In the genomic region with DNA sequence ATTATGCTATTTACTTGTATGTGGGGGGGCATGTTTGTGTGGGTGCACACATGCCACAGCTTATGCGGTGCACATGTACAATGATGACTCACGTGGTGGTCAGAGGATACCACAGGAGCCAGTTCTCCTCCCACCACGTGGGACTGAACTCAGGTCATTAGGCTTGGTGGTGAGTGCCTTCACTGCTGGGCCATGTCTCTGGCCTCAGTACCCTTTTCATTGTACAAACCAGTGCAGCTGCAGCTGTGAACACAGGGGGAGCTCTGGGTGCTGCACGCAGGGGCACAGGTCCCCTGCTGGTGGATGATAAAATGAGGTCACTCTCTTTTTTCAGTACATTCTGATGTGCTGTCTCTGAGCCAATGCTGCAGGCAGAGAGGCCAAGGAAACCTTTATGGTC, we compare ENCODE assay signal across 8 mouse cellular contexts. TPM values are rescaled to one million over a fixed set of nuclear protein-coding genes. Genes with fewer than 3 reads are reported as not detected.
A peak's percentile ranks its signal among the peaks of the same experiment; 100 is the strongest.
DNase-seq lines count a peak whose midpoint lies in the region; ATAC-seq and TF ChIP-seq lines count a peak whose summit lies in the region.

No protein-coding gene starts in this region.

- DNase-seq in hindbrain, postnatal 0 days (ENCODE audit: low spot score) = no peak
- DNase-seq in hindbrain, embryonic 10.5 days (ENCODE audit: low spot score) = no peak
- peak; percentile 75 for DNase-seq in CH12.LX (ENCODE audit: extremely low read depth)
- DNase-seq in embryo, embryonic 9.5 days (ENCODE audit: extremely low spot score) = peak; percentile 16
- DNase-seq in natural killer cell, adult 2 months (ENCODE audit: low spot score in 2 of 2) = peak; percentile 20 to 52
- no peak for DNase-seq in cerebellum, postnatal 14 days
- no peak for DNase-seq in ovary, postnatal 36 days (ENCODE audit: low spot score)
- no peak for DNase-seq in gastrocnemius, postnatal 10 days

- H3K4me1 ChIP-seq in hindbrain, postnatal 0 days (ENCODE audit: insufficient read depth, low read length) = no peaks in the 10 kb centered on the region
- H3K4me1 ChIP-seq in hindbrain, embryonic 10.5 days (replicated peaks) = no peaks in the 10 kb centered on the region
- peaks cover 12 to 50% of the 10 kb centered on the region in 2 experiments for H3K4me1 ChIP-seq in CH12.LX (ENCODE audit: control insufficient read depth in 1 of 2, insufficient read depth in 2 of 2)

- peak; percentile 55 for TF ChIP-seq CTCF in hindbrain, postnatal 0 days (IDR thresholded peaks at IDR 0.05; ENCODE audit: low read depth)
- peak; percentile 48 to 100 for TF ChIP-seq CTCF in CH12.LX (conservative IDR thresholded peaks at IDR 0.05 in 1 of 2, IDR thresholded peaks at IDR 0.05 in 1 of 2; ENCODE audit: low read depth in 2 of 2, low read length in 2 of 2)

- in situ Hi-C loops in CH12.LX (cut with MboI; ENCODE audit: low pct_ligation_motif_present, low pct_unique_long_range_greater_than_20kb, low sequenced_read_pairs) = no loop called here

- TF ChIP-seq RAD21 in CH12.LX (IDR thresholded peaks at IDR 0.05; ENCODE audit: low read depth, low read length) = peak; percentile 65

- dilution Hi-C loops in CH12.LX (cut with MboI; ENCODE audit: extremely low pct_ligation_motif_present, extremely low pct_unique_long_range_greater_than_20kb, low sequenced_read_pairs) = no loop called here

- 66% methylated on average over 4 of the region's 4 CpGs for WGBS in hindbrain, postnatal 0 days
- WGBS in hindbrain, embryonic 10.5 days = 57% methylated on average over 4 of the region's 4 CpGs

- H3K9me3 ChIP-seq in hindbrain, postnatal 0 days (ENCODE audit: low read length) = no peaks in the 10 kb centered on the region
- no peaks in the 10 kb centered on the region for H3K9me3 ChIP-seq in hindbrain, embryonic 10.5 days
- H3K9me3 ChIP-seq in CH12.LX (replicated peaks; ENCODE audit: low read length) = no peaks in the 10 kb centered on the region

- no peaks in the 10 kb centered on the region for H3K36me3 ChIP-seq in hindbrain, postnatal 0 days (ENCODE audit: insufficient read depth, low read length)
- no peaks in the 10 kb centered on the region for H3K36me3 ChIP-seq in hindbrain, embryonic 10.5 days
- H3K36me3 ChIP-seq in CH12.LX (replicated peaks in 1 of 2; ENCODE audit: control insufficient read depth in 1 of 2, insufficient read depth in 1 of 2, low read length in 1 of 2) = peaks cover 0 to 24% of the 10 kb centered on the region in 2 experiments

- no peaks in the 10 kb centered on the region for H3K79me2 ChIP-seq in CH12.LX (replicated peaks; ENCODE audit: control insufficient read depth, extremely low read depth, insufficient read depth, poor library complexity, severe bottlenecking)

- no peak overlapping the region for H3K27ac ChIP-seq in hindbrain, postnatal 0 days
- H3K27ac ChIP-seq in hindbrain, embryonic 10.5 days = no peak overlapping the region
- H3K27ac ChIP-seq in CH12.LX (ENCODE audit: insufficient read depth, low read depth) = no peak overlapping the region

- H3K4me2 ChIP-seq in hindbrain, postnatal 0 days (ENCODE audit: low read depth, low read length) = no peak overlapping the region
- no peak overlapping the region for H3K4me2 ChIP-seq in CH12.LX (ENCODE audit: insufficient read depth, low read depth, poor library complexity, severe bottlenecking)

- TF ChIP-seq EP300 in CH12.LX (IDR thresholded peaks at IDR 0.05; ENCODE audit: low read length) = no peak

- 0 out of 2 replicates have a peak, but pooled peaks have one; percentile 33 for ATAC-seq in hindbrain, postnatal 0 days

- no peaks in the 10 kb centered on the region for H3K27me3 ChIP-seq in hindbrain, postnatal 0 days (ENCODE audit: insufficient read depth, low read length)
- no peaks in the 10 kb centered on the region for H3K27me3 ChIP-seq in hindbrain, embryonic 10.5 days (ENCODE audit: insufficient read depth, poor library complexity, severe bottlenecking)
- H3K27me3 ChIP-seq in CH12.LX (replicated peaks) = no peaks in the 10 kb centered on the region

- no peak for TF ChIP-seq POLR2A in CH12.LX (IDR thresholded peaks at IDR 0.05; ENCODE audit: low read depth, low read length)

- no peak overlapping the region for H3K9ac ChIP-seq in hindbrain, postnatal 0 days (replicated peaks; ENCODE audit: low read length)
- H3K9ac ChIP-seq in CH12.LX (ENCODE audit: insufficient read depth, low read depth) = no peak overlapping the region

- no peak overlapping the region for H3K4me3 ChIP-seq in hindbrain, postnatal 0 days (ENCODE audit: low read length)
- no peak overlapping the region for H3K4me3 ChIP-seq in hindbrain, embryonic 10.5 days
- no peak overlapping the region for H3K4me3 ChIP-seq in CH12.LX (replicated peaks in 1 of 3; ENCODE audit: low read depth in 2 of 3, low read length in 2 of 3, poor library complexity in 1 of 3)

TF ChIP-seq in CH12.LX, 34 proteins besides CTCF, POLR2A, EP300 and RAD21:
- TF ChIP-seq RCOR1 (conservative IDR thresholded peaks at IDR 0.05; ENCODE audit: low read depth, low read length) (no peak), MAFK (IDR thresholded peaks at IDR 0.05; ENCODE audit: insufficient replicate concordance, low read length) (no peak), TCF12 (IDR thresholded peaks at IDR 0.05; ENCODE audit: low read depth, low read length) (peak; percentile 23; the same call in 1 of the 2 replicates), KAT2A (IDR thresholded peaks at IDR 0.05; ENCODE audit: insufficient replicate concordance, low read length) (no peak), HCFC1 (IDR thresholded peaks at IDR 0.05; ENCODE audit: low read depth, low read length) (no peak), MAX (IDR thresholded peaks at IDR 0.05; ENCODE audit: low read length) (peak; percentile 66; the same call in 1 of the 2 replicates), MAZ (IDR thresholded peaks at IDR 0.05; ENCODE audit: low read depth, low read length) (no peak), USF2 (conservative IDR thresholded peaks at IDR 0.05; ENCODE audit: low read depth, low read length) (no peak), MYC (IDR thresholded peaks at IDR 0.05; ENCODE audit: low read depth, low read length) (peak; percentile 66; the same call in 1 of the 2 replicates), CHD2 (IDR thresholded peaks at IDR 0.05; ENCODE audit: low read length) (no peak), NELFE (IDR thresholded peaks at IDR 0.05; ENCODE audit: low read depth, low read length) (peak; percentile 64; the same call in 1 of the 2 replicates), SIN3A (IDR thresholded peaks at IDR 0.05; ENCODE audit: low read length) (no peak), PAX5 (IDR thresholded peaks at IDR 0.05; ENCODE audit: low read length) (no peak), MEF2A (IDR thresholded peaks at IDR 0.05; ENCODE audit: borderline replicate concordance, low read depth, low read length) (peak; percentile 79), BHLHE40 (IDR thresholded peaks at IDR 0.05; ENCODE audit: low read depth, low read length) (peak; percentile 74), TBP (conservative IDR thresholded peaks at IDR 0.05; ENCODE audit: low read depth, low read length) (no peak), SMC3 (IDR thresholded peaks at IDR 0.05; ENCODE audit: low read depth, low read length) (peak; percentile 79), JUND (conservative IDR thresholded peaks at IDR 0.05; ENCODE audit: low read depth, low read length) (no peak; the same call in 1 of the 2 replicates), MXI1 (IDR thresholded peaks at IDR 0.05; ENCODE audit: low read depth, low read length) (peak; percentile 68; the same call in 1 of the 2 replicates), JUN (IDR thresholded peaks at IDR 0.05; ENCODE audit: insufficient read depth, low read depth, low read length) (peak; percentile 48; the same call in 1 of the 2 replicates), E2F4 (IDR thresholded peaks at IDR 0.05; ENCODE audit: insufficient replicate concordance, low read depth, low read length) (no peak)

RNA-seq across cellular contexts. Expression of a gene that starts 46.1 kb away (rescaled TPM):
- total RNA-seq in hindbrain, postnatal 0 days (2014; rRNA removed) = 1.8 and 4.2 TPM in 2 replicates
- 7.7 and 8.7 TPM in 2 replicates for polyA plus RNA-seq in hindbrain, postnatal 0 days (2015; fragmentation: Nextera tagmentation; extraction: Ambion mirVana)
- polyA plus RNA-seq in hindbrain, embryonic 10.5 days (2016; fragmentation: Nextera tagmentation; extraction: Ambion mirVana) = 0.90 and 2.5 TPM in 2 replicates
- 0.55 and 0.64 TPM in 2 replicates for total RNA-seq in CH12.LX (2012; rRNA removed)
- 3.4 and 4.1 TPM in 2 replicates for total RNA-seq in CH12.LX (2014; rRNA removed)
- 4.8 and 5.7 TPM in 2 replicates for polyA plus RNA-seq in CH12.LX (2012; ENCODE audit: insufficient read length, low read depth)
- total RNA-seq in gastrocnemius, postnatal 10 days (2021) = 1 to 10 TPM in 1 of 2 experiments, under 1 TPM in 1; 0.72 to 1.1 TPM

Comparison
In these comparisons a context has a peak if more than half of its experiments do, and no peak if none do; other contexts are left out.
1. DNase-seq: peak in CH12.LX (single experiment), embryo, embryonic 9.5 days (single experiment) and natural killer cell, adult 2 months (2 of 2); none in hindbrain, postnatal 0 days (single experiment), hindbrain, embryonic 10.5 days (single experiment), cerebellum, postnatal 14 days (0 of 2), ovary, postnatal 36 days (single experiment) and gastrocnemius, postnatal 10 days (single experiment).